Mouse (Mus musculus) hindbrain, embryonic 12.5 days (tissue): Measurements from ENCODE around the gene Tsr3. TPM values are rescaled to one million over a fixed set of nuclear protein-coding genes. Genes with fewer than 3 reads are reported as not detected.

Experiments used
- ATAC-seq: fragments of 200-750 bp; cut with Nextera tagmentation; 2 replicates; pipeline ENCODE4 v1.8.0; 2017; ENCODE audit warnings: moderate TSS enrichment; ENCODE audit not compliant: low FRiP score
- H3K27ac ChIP-seq: fragments of 300-500 bp; sonication (generic); 2 replicates; pipeline ENCODE4 v1.5.1; 2016; ENCODE audit warnings: mild to moderate bottlenecking
- H3K27me3 ChIP-seq: fragments of 300-500 bp; sonication (generic); 2 replicates; pipeline ENCODE4 v1.6.1; 2016; ENCODE audit warnings: mild to moderate bottlenecking
- H3K36me3 ChIP-seq: fragments of 300-500 bp; sonication (generic); 2 replicates; pipeline ENCODE4 v1.6.1; 2016; ENCODE audit warnings: mild to moderate bottlenecking
- H3K4me1 ChIP-seq: fragments of 300-500 bp; sonication (generic); 2 replicates; pipeline ENCODE4 v1.6.1; 2016
- H3K4me2 ChIP-seq: fragments of 300-500 bp; sonication (generic); replicated peaks from 2 replicates; pipeline ENCODE4 v1.6.1; 2016; ENCODE audit warnings: mild to moderate bottlenecking
- H3K4me3 ChIP-seq: fragments of 300-500 bp; sonication (generic); 2 replicates; pipeline ENCODE4 v1.5.1; 2016; ENCODE audit warnings: mild to moderate bottlenecking
- H3K9ac ChIP-seq: fragments of 300-500 bp; sonication (generic); 2 replicates; pipeline ENCODE4 v1.6.1; 2016; ENCODE audit warnings: mild to moderate bottlenecking, moderate library complexity
- H3K9me3 ChIP-seq: fragments of 300-500 bp; sonication (generic); replicated peaks from 2 replicates; pipeline ENCODE4 v1.6.1; 2016; ENCODE audit warnings: mild to moderate bottlenecking
- WGBS: fragments of 180-500 bp; shearing (Covaris S2); methylation state at CpG from one replicate; pipeline ENCODE4 v1.1.7; 2016; 5-methylcytosine and 5-hydroxymethylcytosine counted together
- microRNA-seq: library from miRNA; unstranded; fragments of <30 nt; microRNA quantifications from one replicate; pipeline ENCODE4, GENCODE M21; 2017
- polyA plus RNA-seq: library from polyadenylated mRNA; unstranded; fragments of >200 nt; fragmentation: Nextera tagmentation; extraction: Ambion mirVana; gene quantifications from 2 replicates; pipeline ENCODE4 v1.2.1, GENCODE M21; 2016

Tsr3 gene
- polyA plus RNA-seq, 1 experiment from 2014 or later: 61.8 TPM

- H3K4me3 ChIP-seq: peak within 1 kb of the TSS; percentile 98
- H3K27ac ChIP-seq: peak within 1 kb of the TSS; percentile 98
- H3K9me3 ChIP-seq: no peaks in the 10 kb centered on the region
- peak within 1 kb of the TSS; percentile 99 for H3K4me2 ChIP-seq
- WGBS: 83% methylated on average over 9 of the region's 9 CpGs
- H3K36me3 ChIP-seq: peaks cover under 1% of the 10 kb centered on the region; the same call in 1 of the 2 replicates
- H3K4me1 ChIP-seq: peaks cover 31% of the 10 kb centered on the region
- H3K27me3 ChIP-seq: no peaks in the 10 kb centered on the region
- H3K9ac ChIP-seq: peak within 1 kb of the TSS; percentile 100
- no peak for ATAC-seq
Observed at GRCm38 (mm10) chr17:25274571-25275346, 34.8 kb downstream of the Tsr3 start, which contains the start of gene Ube2i. Gene Ube2i (minus strand): TSS chr17:25274622.

GRCm38 (mm10) chr17:25275833-25276232 is 35.9 kb downstream of the Tsr3 start:
- H3K4me1 ChIP-seq: peaks cover 22% of the 10 kb centered on the region
- H3K9ac ChIP-seq: no peak overlapping the region
- no peaks in the 10 kb centered on the region for H3K36me3 ChIP-seq
- no peaks in the 10 kb centered on the region for H3K27me3 ChIP-seq
- 97% methylated on average over 3 of the region's 3 CpGs for whole genome bisulfite sequencing
- no peak overlapping the region for H3K4me2 ChIP-seq
- no peak for ATAC-seq
- no peak overlapping the region for H3K27ac ChIP-seq
- no peaks in the 10 kb centered on the region for H3K9me3 ChIP-seq
- H3K4me3 ChIP-seq: no peak overlapping the region

GRCm38 (mm10) chr17:25282133-25282532 is 42.2 kb downstream of the Tsr3 start:
- no peak overlapping the region for H3K4me2 ChIP-seq
- ATAC-seq: no peak
- no peak overlapping the region for H3K4me3 ChIP-seq
- no peaks in the 10 kb centered on the region for H3K27me3 ChIP-seq
- 49% methylated on average over 11 of the region's 11 CpGs for WGBS
- no peaks in the 10 kb centered on the region for H3K9me3 ChIP-seq
- H3K4me1 ChIP-seq: no peaks in the 10 kb centered on the region
- H3K9ac ChIP-seq: no peak overlapping the region
- no peak overlapping the region for H3K27ac ChIP-seq
- no peaks in the 10 kb centered on the region for H3K36me3 ChIP-seq

GRCm38 (mm10) chr17:25285033-25285432 is 45.1 kb downstream of the Tsr3 start:
- 17% methylated on average over 3 of the region's 3 CpGs for WGBS
- Histone ChIP-seq H3K9ac (no peak overlapping the region), H3K4me2 (no peak overlapping the region), H3K36me3 (no peaks in the 10 kb centered on the region), H3K4me1 (no peaks in the 10 kb centered on the region), H3K27ac (no peak overlapping the region), H3K9me3 (no peaks in the 10 kb centered on the region), H3K27me3 (no peaks in the 10 kb centered on the region), H3K4me3 (no peak overlapping the region)
- no peak for ATAC-seq

GRCm38 (mm10) chr17:25288842-25289241 is 48.9 kb downstream of the Tsr3 start:
- no peak overlapping the region for H3K9ac ChIP-seq
- H3K4me3 ChIP-seq: no peak overlapping the region
- ATAC-seq: no peak
- H3K4me2 ChIP-seq: no peak overlapping the region
- H3K27me3 ChIP-seq: no peaks in the 10 kb centered on the region
- WGBS: 34% methylated on average over 4 of the region's 4 CpGs
- H3K9me3 ChIP-seq: no peaks in the 10 kb centered on the region
- no peaks in the 10 kb centered on the region for H3K36me3 ChIP-seq
- H3K4me1 ChIP-seq: no peaks in the 10 kb centered on the region
- no peak overlapping the region for H3K27ac ChIP-seq

GRCm38 (mm10) chr17:25290411-25290810 is 50.4 kb downstream of the Tsr3 start:
- no peaks in the 10 kb centered on the region for H3K4me1 ChIP-seq
- no peaks in the 10 kb centered on the region for H3K36me3 ChIP-seq
- no peak for ATAC-seq
- no peaks in the 10 kb centered on the region for H3K9me3 ChIP-seq
- H3K9ac ChIP-seq: no peak overlapping the region
- no peak overlapping the region for H3K27ac ChIP-seq
- WGBS: 39% methylated on average over 4 of the region's 4 CpGs
- H3K27me3 ChIP-seq: no peaks in the 10 kb centered on the region
- H3K4me3 ChIP-seq: no peak overlapping the region
- no peak overlapping the region for H3K4me2 ChIP-seq

Small RNA genes lying within 50 kb of the gene (microRNA-seq; reads per million reads assigned to microRNA genes)
- 5.4 reads per million, percentile 14 among the genes with 10 or more reads in this experiment for gene Mir3547

Other genes with a start within 250 kb of the Tsr3 start
- 13.8 and 13.9 TPM in 2 replicates for gene Cramp1l, start 224.4 kb upstream of the Tsr3 start, polyA plus RNA-seq
- 26.7 and 27.6 TPM in 2 replicates for gene Ift140, start 224.1 kb upstream of the Tsr3 start, polyA plus RNA-seq
- 8.5 and 9.5 TPM in 2 replicates for gene Tmem204, start 156.6 kb upstream of the Tsr3 start, polyA plus RNA-seq
- gene Telo2, start 124.2 kb upstream of the Tsr3 start, polyA plus RNA-seq: 42.5 and 43.2 TPM in 2 replicates
- gene Ptx4, start 119.4 kb upstream of the Tsr3 start, polyA plus RNA-seq: not detected in 2 replicates
- 24.4 and 26.9 TPM in 2 replicates for gene Clcn7, start 106.8 kb upstream of the Tsr3 start, polyA plus RNA-seq
- not detected in 2 replicates for gene Ccdc154, start 77.7 kb upstream of the Tsr3 start, polyA plus RNA-seq
- not detected in 2 replicates for gene Gm38655, start 64.7 kb upstream of the Tsr3 start, polyA plus RNA-seq
- gene BC003965, start 55.6 kb upstream of the Tsr3 start, polyA plus RNA-seq: 33.6 and 34.6 TPM in 2 replicates
- gene Unkl, start 51.8 kb upstream of the Tsr3 start, polyA plus RNA-seq: 13.0 and 13.3 TPM in 2 replicates
- gene Gnptg, start within 50 bp of the Tsr3 start, polyA plus RNA-seq: 59.4 and 59.5 TPM in 2 replicates
- 5.5 and 5.9 TPM in 2 replicates for gene Baiap3, start 16.2 kb downstream of the Tsr3 start, polyA plus RNA-seq
- 713 and 760 TPM in 2 replicates for gene Ube2i, start 34.5 kb downstream of the Tsr3 start, polyA plus RNA-seq
- gene Prss34, start 58.2 kb downstream of the Tsr3 start, polyA plus RNA-seq: not detected in 2 replicates
- not detected in 2 replicates for gene Prss28, start 68.5 kb downstream of the Tsr3 start, polyA plus RNA-seq
- gene Prss29, start 78.5 kb downstream of the Tsr3 start, polyA plus RNA-seq: not detected in 2 replicates
- not detected in 2 replicates for gene Tpsab1, start 105.4 kb downstream of the Tsr3 start, polyA plus RNA-seq
- not detected in 2 replicates for gene Tpsb2, start 126.1 kb downstream of the Tsr3 start, polyA plus RNA-seq
- 0.86 TPM in 1 of 2 replicates, not detected in the other for gene Tpsg1, start 129.1 kb downstream of the Tsr3 start, polyA plus RNA-seq
- gene Cacna1h, start 193.6 kb downstream of the Tsr3 start, polyA plus RNA-seq: 12.5 and 12.7 TPM in 2 replicates
- 1.0 and 1.7 TPM in 2 replicates for gene Tekt4, start 214.4 kb downstream of the Tsr3 start, polyA plus RNA-seq